Mouse (Mus musculus) myocyte (in vitro differentiated cells): ENCODE measurements around the gene St8sia1. TPM values are rescaled to one million over a fixed set of nuclear protein-coding genes. Genes with fewer than 3 reads are reported as not detected.

Experiments
- H3K27me3 ChIP-seq: one replicate; pipeline ENCODE4 v1.6.1; 2011; ENCODE audit not compliant: control insufficient read depth, insufficient read depth, insufficient read length
- H3K36me3 ChIP-seq: one replicate; pipeline ENCODE4 v1.6.1; 2011; ENCODE audit not compliant: control insufficient read depth, insufficient read depth
- H3K4me2 ChIP-seq: one replicate; pipeline ENCODE4 v1.6.1; 2011; ENCODE audit warnings: low read depth, control low read depth
- H3K4me3 ChIP-seq: one replicate; pipeline ENCODE4 v1.5.1; 2011; ENCODE audit warnings: mild to moderate bottlenecking, control low read depth, moderate library complexity
- H3K79me2 ChIP-seq: one replicate; pipeline ENCODE4 v1.6.1; 2011; ENCODE audit not compliant: control insufficient read depth, insufficient read depth
- H3ac ChIP-seq: one replicate; pipeline ENCODE4 v1.6.1; 2011; ENCODE audit not compliant: control insufficient read depth, insufficient read length
- CEBPB ChIP-seq: IDR thresholded peaks from 2 replicates; pipeline ENCODE4 v1.6.1; 2011; ENCODE audit warnings: mild to moderate bottlenecking, moderate library complexity; ENCODE audit not compliant: poor library complexity, insufficient read depth, severe bottlenecking
- E2F4 ChIP-seq: IDR thresholded peaks from one replicate; pipeline ENCODE4 v1.6.1; 2011; ENCODE audit warnings: mild to moderate bottlenecking, control low read depth, moderate library complexity; ENCODE audit not compliant: insufficient read depth
- MAX ChIP-seq: IDR thresholded peaks from one replicate; pipeline ENCODE4 v1.6.1; 2011; ENCODE audit warnings: low read depth, mild to moderate bottlenecking, control low read depth
- MYOD1 ChIP-seq, 3 experiments: IDR thresholded peaks; one replicate each; pipeline ENCODE4 v1.6.1; 2011; ENCODE audit warnings: control low read depth in 2 of 3, low read depth in 2 of 3, mild to moderate bottlenecking in 2 of 3, moderate library complexity in 1 of 3; ENCODE audit not compliant: insufficient read length in 2 of 3, control insufficient read depth in 1 of 3
- MYOG ChIP-seq, 3 experiments: IDR thresholded peaks; one replicate each; pipeline ENCODE4 v1.6.1; 2011; ENCODE audit warnings: control low read depth in 2 of 3, low read depth in 2 of 3, mild to moderate bottlenecking in 2 of 3; ENCODE audit not compliant: insufficient read length in 2 of 3, control insufficient read depth in 1 of 3, insufficient read depth in 1 of 3
- POLR2A ChIP-seq: IDR thresholded peaks from one replicate; pipeline ENCODE4 v1.6.1; 2011; ENCODE audit warnings: low read depth, mild to moderate bottlenecking, control low read depth, moderate library complexity; ENCODE audit not compliant: insufficient read length
- POLR2AphosphoS2 ChIP-seq: IDR thresholded peaks from one replicate; pipeline ENCODE4 v1.6.1; 2011; ENCODE audit warnings: low read depth, control low read depth; ENCODE audit not compliant: insufficient read length
- REST ChIP-seq: IDR thresholded peaks from one replicate; pipeline ENCODE4 v1.6.1; 2011; ENCODE audit warnings: mild to moderate bottlenecking, control low read depth, moderate library complexity; ENCODE audit not compliant: insufficient read depth, insufficient read length
- SRF ChIP-seq: IDR thresholded peaks from one replicate; pipeline ENCODE4 v1.6.1; 2011; ENCODE audit warnings: low read depth; ENCODE audit not compliant: control insufficient read depth, insufficient read length
- TCF12 ChIP-seq: IDR thresholded peaks from one replicate; pipeline ENCODE4 v1.6.1; 2011; ENCODE audit warnings: mild to moderate bottlenecking, control low read depth; ENCODE audit not compliant: poor library complexity, insufficient read depth, severe bottlenecking
- TCF3 ChIP-seq: IDR thresholded peaks from one replicate; pipeline ENCODE4 v1.6.1; 2011; ENCODE audit warnings: low read depth, control low read depth; ENCODE audit not compliant: insufficient read length
- USF1 ChIP-seq: IDR thresholded peaks from one replicate; pipeline ENCODE4 v1.6.1; 2011; ENCODE audit warnings: low read depth, mild to moderate bottlenecking, control low read depth, moderate library complexity
- polyA plus RNA-seq: library from polyadenylated mRNA; unstranded; fragments of >200 nt; fragmentation: generic; extraction: Trizol; gene quantifications from one replicate; pipeline ENCODE4 v1.2.1, GENCODE M21; 2012; ENCODE audit warnings: missing spikeins

The St8sia1 gene
- polyA plus RNA-seq, 1 experiment = 0.02 TPM

DNA sequence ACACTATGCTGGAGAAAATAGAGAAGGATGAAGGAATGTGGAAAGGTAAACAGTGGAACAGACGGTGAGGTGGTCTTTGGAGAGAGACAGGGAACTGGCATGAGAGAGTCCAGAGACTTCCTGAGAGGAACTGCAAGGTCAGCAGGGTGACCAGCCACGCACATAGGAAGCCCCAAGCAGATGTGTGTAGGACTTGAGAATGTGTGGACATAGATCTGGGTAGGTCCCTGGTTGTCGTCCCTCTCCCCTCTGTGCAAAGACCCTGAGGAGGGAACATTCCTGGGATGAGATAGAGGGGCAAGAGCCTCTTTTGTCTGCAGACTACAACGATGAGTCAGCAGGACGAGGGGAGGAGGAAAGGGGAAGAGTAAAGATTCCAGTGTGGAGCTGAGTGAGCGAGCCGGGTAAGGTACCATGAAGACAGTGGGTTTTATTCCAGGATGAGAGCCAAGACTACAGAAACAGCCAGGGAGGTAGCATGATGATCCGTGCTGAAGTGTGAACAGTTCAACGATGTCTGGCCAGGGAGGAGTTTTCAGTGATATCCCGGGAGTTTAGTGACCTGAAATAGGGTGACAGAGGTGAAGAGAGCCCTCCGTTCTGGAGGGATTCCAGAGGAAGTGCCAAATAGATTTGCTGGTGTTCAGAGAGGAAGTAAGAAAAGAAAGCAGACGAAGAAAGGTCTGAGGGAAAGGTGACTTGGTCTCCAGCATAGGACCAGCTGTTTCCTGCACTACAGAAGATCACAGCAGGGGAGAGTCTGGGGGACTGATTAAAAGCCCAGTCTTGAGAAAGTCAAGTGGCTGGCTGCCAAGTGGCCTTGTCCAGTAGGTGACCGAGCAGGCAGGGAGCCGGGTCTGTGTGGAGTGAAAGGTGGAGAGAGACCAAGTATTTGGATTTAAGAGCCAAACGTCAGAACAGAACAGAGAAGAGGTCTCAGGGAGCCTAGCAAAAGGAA, 85.2 kb downstream of the St8sia1 start:
- Histone ChIP-seq H3ac (no peak overlapping the region), H3K4me2 (peak overlapping the region; percentile 44), H3K27me3 (no peaks in the 10 kb centered on the region), H3K79me2 (no peaks in the 10 kb centered on the region), H3K36me3 (no peaks in the 10 kb centered on the region), H3K4me3 (no peak overlapping the region)
- TF ChIP-seq REST (no peak), E2F4 (no peak), MYOG (IDR thresholded peaks at IDR 0.05; ENCODE audit: control insufficient read depth in 1 of 3, insufficient read depth in 1 of 3, insufficient read length in 2 of 3, low read depth in 2 of 3) (no peak), SRF (no peak)

DNA sequence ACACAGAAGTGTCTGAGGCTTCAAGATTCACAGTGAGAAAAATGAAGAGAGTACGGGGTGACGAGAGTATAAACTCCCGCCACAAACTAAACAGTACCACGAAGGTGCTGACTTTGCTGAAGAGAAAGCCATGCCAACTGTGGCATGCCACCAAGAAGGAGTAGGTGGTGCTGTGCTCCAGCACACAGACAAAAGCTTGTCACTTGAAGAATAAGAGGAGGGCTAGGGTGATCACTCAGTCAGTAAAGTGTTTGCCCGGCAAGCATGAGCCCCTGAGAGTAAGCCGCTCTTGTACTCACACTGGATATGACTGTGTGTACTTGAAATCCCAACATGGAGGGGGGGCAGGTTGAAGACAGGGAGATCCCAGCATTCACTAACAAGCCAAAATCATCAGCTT, 87.0 kb downstream of the St8sia1 start:
- Histone ChIP-seq H3K36me3 (no peaks in the 10 kb centered on the region), H3K4me2 (no peak overlapping the region), H3K27me3 (no peaks in the 10 kb centered on the region), H3ac (no peak overlapping the region), H3K4me3 (no peak overlapping the region), H3K79me2 (no peaks in the 10 kb centered on the region)
- TF ChIP-seq TCF12 = no peak
- TF ChIP-seq CEBPB = no peak
- TF ChIP-seq MAX = no peak
- TF ChIP-seq USF1 = no peak
- TF ChIP-seq POLR2A = no peak

DNA sequence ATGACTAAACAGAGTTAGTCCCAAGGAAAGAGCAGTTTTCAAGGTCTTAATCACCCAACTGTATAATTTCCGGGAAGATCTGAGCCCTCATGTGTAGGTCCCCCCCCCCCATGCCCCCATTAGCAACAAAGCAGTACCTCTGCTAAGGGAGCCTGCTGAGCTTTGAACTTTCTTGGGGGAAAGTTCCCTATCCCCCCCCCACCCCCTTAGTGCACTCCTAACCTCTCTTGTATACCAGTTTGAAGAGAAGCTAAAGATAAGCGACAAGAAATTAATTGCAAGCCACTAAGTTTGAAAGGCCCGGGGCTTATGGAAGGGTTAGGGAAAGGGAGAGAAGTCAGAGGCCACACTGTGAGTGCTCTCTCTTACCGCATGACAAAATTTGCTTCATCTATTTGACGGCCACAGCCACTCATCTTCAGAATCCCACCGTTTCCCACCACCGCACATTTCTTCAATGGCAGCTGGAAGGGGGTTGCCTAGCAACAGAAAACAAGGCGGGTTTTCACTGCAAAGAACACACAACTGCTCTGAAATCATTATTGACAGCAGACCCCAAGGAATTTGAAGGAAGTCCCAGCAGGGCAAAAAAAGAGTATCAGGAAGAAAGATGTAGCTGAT, 87.9 kb downstream of the St8sia1 start:
- Histone ChIP-seq H3K36me3 (no peaks in the 10 kb centered on the region), H3K4me2 (no peak overlapping the region), H3ac (no peak overlapping the region), H3K27me3 (no peaks in the 10 kb centered on the region), H3K4me3 (no peak overlapping the region), H3K79me2 (no peaks in the 10 kb centered on the region)
- no peak for TF ChIP-seq SRF
- no peak for TF ChIP-seq TCF12
- TF ChIP-seq USF1 = no peak

DNA sequence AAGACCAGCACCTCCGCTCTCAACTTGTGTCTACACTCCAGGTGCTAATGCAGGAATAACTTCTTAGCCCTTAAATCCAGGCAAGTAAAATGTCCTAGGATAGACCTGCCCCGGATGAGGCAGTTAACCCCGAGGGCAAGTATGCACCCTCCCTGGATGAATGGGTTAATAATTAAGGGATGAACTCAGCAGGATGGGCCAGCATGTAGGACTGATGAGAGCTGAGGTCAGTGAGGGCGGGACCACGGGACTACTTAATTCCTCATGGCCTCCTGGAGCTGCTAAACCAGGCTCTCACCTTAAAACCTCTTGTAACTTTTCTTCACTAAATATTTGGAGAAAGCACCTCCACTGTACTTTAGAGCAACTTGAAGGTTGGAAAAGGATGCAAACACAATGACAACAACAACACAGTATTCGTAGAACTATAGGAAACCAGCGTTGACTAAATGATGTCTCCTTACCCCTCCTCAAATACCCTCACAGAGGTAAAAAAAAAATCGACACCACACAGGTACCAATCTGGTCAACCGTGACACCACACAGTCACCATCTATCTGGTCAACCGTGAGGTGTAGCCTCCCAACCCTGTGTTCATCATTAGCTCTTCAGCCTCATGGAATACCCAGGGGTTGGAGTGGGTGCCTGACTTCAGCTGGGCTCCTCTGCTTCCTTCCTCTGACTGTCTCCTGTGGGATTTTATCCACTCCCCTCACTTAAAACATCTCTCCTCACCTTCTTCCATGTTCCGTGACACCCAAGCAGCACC, 90.3 kb downstream of the St8sia1 start:
- Histone ChIP-seq H3K4me2 (no peak overlapping the region), H3K79me2 (no peaks in the 10 kb centered on the region), H3K4me3 (no peak overlapping the region), H3K36me3 (no peaks in the 10 kb centered on the region), H3K27me3 (no peaks in the 10 kb centered on the region), H3ac (no peak overlapping the region)
- TF ChIP-seq POLR2AphosphoS2 (no peak), SRF (no peak), TCF12 (no peak), TCF3 (no peak), REST (no peak), MYOD1 (IDR thresholded peaks at IDR 0.05; ENCODE audit: control insufficient read depth in 1 of 3, insufficient read length in 2 of 3, low read depth in 2 of 3) (no peak), MYOG (IDR thresholded peaks at IDR 0.05; ENCODE audit: control insufficient read depth in 1 of 3, insufficient read depth in 1 of 3, insufficient read length in 2 of 3, low read depth in 2 of 3) (no peak), E2F4 (no peak), POLR2A (no peak), CEBPB (no peak), MAX (no peak), USF1 (no peak)
